Mouse (Mus musculus) left cerebral cortex, postnatal 4 days (tissue): ENCODE data around the gene Sema3b. TPM values are rescaled to one million over a fixed set of nuclear protein-coding genes. Genes with fewer than 3 reads are reported as not detected.

Source experiments
- DNase-seq: peaks from one replicate; pipeline ENCODE4 v3.0.0-alpha.2; 2022
- intact Hi-C: fragments of 180-260 bp; cut with DNase I; formaldehyde crosslinking; loops from one replicate; pipeline ENCODE4 v1.15.1; 2025
- total RNA-seq, 2 experiments: library from RNA; stranded (reverse); gene quantifications; 2 replicates each; pipeline ENCODE4 v1.2.3; 2021

Sema3b gene
- total RNA-seq, 2 experiments from 2014 or later, result 3.9 to 5.6 TPM

DNA sequence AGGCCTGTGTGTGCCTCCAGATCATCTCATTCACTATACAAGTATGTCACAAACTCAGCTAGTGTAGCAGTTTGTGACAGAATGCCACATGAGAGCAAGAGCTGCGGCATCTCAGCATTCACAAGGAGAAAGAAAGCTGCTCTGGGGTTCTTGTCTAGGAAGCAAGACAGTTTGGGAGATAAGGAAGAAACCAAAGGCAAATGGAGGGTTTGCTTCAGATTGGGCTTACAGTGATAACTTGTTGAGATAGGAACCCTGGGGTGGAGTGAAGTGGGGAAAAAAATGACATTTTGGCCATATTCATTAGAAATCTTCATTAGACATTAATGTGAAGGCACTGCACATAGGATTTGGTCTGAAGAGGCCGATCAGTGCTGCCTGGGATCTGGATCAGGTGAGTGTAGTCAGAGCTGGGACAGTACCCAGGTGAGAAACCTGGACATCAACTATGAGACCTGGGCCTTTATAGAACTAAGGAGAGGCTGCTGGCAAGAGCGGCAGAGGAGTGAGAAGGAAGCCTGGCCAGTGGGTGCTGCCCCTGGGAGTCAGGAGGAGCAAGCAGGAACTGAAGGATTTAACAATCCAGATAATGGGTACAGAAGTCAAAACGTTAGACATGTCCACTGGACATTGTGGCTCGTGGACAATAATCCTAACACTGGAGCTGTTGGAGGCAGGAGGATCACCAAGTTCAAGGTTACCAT, 56.2 kb downstream of the Sema3b start:
- DNase-seq, result no peak

DNA sequence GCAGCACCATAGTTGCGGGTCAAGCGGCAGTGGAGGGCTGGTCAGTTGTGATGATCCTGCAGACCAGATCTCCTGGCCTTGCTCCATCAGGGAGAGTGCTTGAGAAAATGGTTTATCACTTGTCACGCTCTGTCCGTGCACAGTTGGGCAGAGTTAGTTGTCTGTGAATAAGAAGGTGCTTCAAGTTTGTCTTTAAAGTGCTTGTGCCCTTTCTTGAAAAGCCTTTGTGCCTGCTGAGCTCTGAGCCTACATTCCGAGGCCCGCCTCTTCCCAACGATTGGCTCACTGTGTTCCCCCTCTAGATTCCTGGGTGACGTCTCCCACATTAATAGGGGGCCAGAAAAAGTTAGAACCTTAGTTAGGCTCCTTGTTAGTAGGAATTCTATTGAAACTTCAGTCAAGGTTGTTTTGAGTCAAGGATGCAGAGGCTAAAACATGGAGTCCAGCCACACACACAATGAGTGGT, 57.1 kb downstream of the Sema3b start:
- intact Hi-C loops, result no loop called here
- DNase-seq, result no peak

More for the DNA sequence above, 56.2 kb downstream of the Sema3b start:
- intact Hi-C loops, result no loop called here

DNA sequence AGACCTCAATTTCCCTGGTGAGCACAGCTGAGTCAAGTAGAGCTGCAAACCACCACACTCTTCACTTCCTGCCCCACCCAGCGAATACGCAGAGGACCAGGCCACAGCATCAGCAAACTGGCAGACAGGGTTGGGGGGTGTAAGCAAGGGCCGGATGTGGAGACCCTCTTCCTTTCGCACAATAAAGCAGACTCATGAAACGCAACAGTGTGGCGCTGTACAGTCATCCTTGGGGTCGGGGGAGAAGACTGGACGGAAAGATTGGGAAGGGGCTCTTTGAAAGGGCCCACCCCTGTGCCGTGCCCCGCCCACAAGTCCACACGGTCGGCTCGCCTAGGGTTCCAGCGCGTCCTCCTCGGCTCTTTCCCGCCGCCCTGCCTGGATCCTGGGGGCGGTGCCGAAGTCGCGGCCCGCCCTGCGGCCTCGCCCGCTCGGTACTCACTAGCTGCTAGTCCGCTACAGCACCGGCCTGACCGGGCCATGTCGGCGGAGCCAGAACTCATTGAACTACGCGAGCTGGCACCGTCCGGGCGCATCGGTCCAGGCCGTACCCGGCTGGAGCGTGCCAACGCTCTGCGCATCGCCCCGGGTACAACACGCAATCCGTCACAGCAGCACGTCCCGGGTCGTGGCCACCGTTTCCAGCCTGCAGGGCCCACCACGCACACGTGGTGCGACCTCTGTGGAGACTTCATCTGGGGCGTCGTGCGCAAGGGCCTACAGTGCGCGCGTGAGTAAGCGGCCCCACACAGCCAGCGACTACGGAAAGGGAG, 57.7 kb downstream of the Sema3b start, which contains the start of gene Rassf1:
Rassf1 (plus strand) TSS at position 439 of the 773 bp plus-strand sequence.
- no peak for DNase-seq
- intact Hi-C loops, result no loop called here

DNA sequence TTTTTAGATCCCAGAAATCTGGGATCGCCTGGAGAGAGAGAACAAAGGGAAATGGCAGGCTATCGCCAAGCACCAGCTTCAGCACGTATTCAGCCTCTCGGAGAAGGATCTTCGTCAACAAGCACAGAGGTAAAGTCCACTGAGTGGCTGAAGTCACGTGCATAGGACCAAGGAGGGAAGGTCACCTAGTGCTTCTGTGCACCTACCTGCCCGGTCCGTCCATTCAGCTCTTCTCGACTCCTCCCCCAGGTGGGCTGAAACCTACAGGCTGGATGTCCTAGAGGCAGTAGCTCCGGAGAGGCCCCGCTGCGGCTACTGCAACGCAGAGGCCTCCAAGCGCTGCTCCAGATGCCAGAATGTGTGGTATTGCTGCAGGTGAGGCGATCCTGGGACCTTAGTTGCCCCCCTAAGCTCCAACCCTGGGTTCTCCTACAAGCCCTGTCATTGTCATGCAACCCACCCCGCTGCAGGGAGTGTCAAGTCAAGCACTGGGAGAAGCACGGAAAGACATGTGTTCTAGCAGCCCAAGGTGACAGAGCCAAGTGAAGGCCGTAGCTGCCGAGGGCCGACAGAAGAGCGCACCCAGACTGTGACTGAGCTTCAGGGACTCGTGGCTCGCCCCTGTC, 58.4 kb downstream of the Sema3b start:
- intact Hi-C loops, result no loop called here
- DNase-seq, result no peak

GRCm38 (mm10) chr9:107549297-107550074, 59.5 kb downstream of the Sema3b start:
- intact Hi-C loops, result no loop called here
- no peak for DNase-seq

GRCm38 (mm10) chr9:107548820-107549219, 60.2 kb downstream of the Sema3b start:
- intact Hi-C loops, result no loop called here
- DNase-seq, result no peak

DNA sequence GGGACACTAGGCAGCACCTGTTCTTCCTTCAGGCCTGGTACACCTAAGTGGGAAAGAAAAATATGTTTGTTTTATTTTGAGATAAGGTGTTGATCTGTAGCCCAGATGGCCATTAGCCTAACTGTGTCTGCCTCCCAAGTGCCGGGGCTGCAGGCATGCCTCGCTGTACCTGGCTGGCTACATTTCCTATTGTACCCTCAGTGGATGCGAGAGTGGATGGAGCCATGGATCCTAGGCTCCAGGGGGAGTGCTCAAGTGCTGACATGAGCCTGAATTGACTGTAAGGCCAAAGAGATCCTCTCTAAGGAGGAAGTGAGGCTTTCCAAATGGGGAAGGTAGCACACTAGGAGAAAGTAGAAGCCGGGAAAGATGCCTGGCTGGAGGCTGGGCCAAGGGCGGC, 61.1 kb downstream of the Sema3b start:
- DNase-seq, result no peak
- intact Hi-C loops, result no loop called here

Other genes with a start within 250 kb of the Sema3b start
- gene Cacna2d2, start 209.6 kb downstream of the Sema3b start, total RNA-seq, result 10 to 100 TPM; 31.9 to 50.0 TPM
- gene Tmem115, start 75.3 kb downstream of the Sema3b start, total RNA-seq, result 10 to 100 TPM; 29.4 to 30.4 TPM
- gene Cyb561d2, start 67.0 kb downstream of the Sema3b start, total RNA-seq, result 10 to 100 TPM; 25.6 to 28.4 TPM
- 10 to 100 TPM; 35.2 to 38.5 TPM for gene Nprl2, start 67.0 kb downstream of the Sema3b start, total RNA-seq
- 1 to 10 TPM; 3.9 to 4.7 TPM for gene Zmynd10, start 61.9 kb downstream of the Sema3b start, total RNA-seq
- 10 to 100 TPM; 24.9 to 25.4 TPM for gene Rassf1, start 57.7 kb downstream of the Sema3b start, total RNA-seq
- gene Tusc2, start 46.0 kb downstream of the Sema3b start, total RNA-seq, result 10 to 100 TPM; 65.4 to 66.9 TPM
- gene Hyal2, start 41.3 kb downstream of the Sema3b start, total RNA-seq, result 10 to 100 TPM; 20.8 to 28.4 TPM
- gene Hyal1, start 32.3 kb downstream of the Sema3b start, total RNA-seq, result 1 to 10 TPM; 3.8 to 4.1 TPM
- 10 to 100 TPM; 11.9 to 13.0 TPM for gene Naa80, start 30.3 kb downstream of the Sema3b start, total RNA-seq
- gene Hyal3, start 28.4 kb downstream of the Sema3b start, total RNA-seq, result 1 to 10 TPM; 1.5 to 2.1 TPM
- 10 to 100 TPM; 12.5 to 14.5 TPM for gene Ifrd2, start 21.6 kb downstream of the Sema3b start, total RNA-seq
- gene Gnai2, start 26.1 kb upstream of the Sema3b start, total RNA-seq, result 100 to 1,000 TPM; 302 to 303 TPM
- gene Slc38a3, start 60.3 kb upstream of the Sema3b start, total RNA-seq, result 10 to 100 TPM; 65.0 to 68.4 TPM
- gene Gnat1, start 70.5 kb upstream of the Sema3b start, total RNA-seq, result 1 to 10 TPM in 1 of 2 experiments, under 1 TPM in 1; 0.30 to 1.1 TPM
- 10 to 100 TPM; 44.6 to 52.6 TPM for gene Sema3f, start 101.2 kb upstream of the Sema3b start, total RNA-seq
- 100 to 1,000 TPM; 194 to 195 TPM for gene Rbm5, start 161.8 kb upstream of the Sema3b start, total RNA-seq